Mouse (Mus musculus): Measurements from ENCODE around the gene Alg14.

Alg14 gene

DNA sequence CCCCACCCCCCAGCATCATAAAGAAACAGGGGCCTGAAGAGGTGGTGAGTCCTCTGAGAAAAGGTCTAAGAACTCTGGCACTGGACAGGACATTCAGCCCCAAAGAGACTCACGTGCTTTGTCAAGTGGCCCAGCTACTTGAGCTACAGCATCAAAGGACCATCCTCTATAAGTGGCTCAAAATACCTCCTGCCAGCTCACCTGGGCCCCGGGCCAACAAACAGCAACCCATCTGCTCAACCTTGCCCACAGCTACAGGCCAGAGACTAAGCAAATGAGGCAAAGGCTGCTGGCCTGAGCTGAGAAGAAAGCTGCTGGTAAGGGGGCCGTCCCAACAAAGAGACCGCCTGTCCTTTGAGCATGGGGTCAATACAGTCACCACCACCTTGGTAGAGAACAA is 14.0 kb upstream of the Alg14 start:
- no peak for DNase-seq (ENCODE audit: low spot score)

GRCm38 (mm10) chr3:121279679-121280078 is 11.9 kb upstream of the Alg14 start:
- DNase-seq (ENCODE audit: low spot score), result no peak

DNA sequence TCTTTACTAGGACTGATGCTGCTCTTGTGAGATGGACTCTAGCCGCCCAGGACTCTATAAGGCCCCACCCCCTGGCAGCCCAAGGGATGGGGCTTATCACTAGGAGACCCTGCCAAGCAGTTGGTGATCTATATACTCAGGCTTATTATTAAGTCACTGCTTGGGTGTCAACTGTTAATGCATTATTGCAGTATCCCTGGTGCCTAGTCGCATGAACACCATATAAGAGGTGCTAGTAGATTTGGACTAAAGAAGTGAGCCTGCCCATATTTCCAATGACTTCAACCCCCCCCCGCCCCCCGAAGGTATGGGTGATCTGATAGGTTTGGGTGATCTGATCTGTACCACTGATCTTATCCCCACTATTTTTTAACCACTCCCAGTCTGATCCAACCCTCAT is 8.6 kb upstream of the Alg14 start, which contains the start of gene Tmem56:
TSS of gene Tmem56 (minus strand) at position 101 of the 400 bp plus-strand sequence.
- no peak for DNase-seq (ENCODE audit: low spot score)

- DNase-seq (ENCODE audit: low spot score), result no peak
Measured at GRCm38 (mm10) chr3:121285219-121285618, 6.4 kb upstream of the Alg14 start.

DNA sequence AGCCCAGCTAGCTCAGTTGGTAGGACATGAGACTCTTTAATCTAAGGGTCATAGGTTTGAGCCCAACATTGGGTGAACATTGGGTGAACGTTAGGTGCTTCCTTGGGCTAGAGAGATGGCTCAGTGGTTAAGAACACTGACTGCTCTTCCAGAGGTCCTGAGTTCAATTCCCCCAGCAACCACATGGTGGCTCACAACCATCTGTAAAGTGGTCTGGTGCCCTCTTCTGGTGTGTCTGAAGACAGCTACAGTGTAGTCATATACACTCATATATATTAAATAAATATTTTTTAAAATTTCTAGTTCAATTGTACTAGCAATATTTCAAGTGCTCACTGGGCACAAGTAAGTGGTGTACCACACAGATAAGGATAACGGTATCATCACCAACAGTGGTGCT is 4.4 kb upstream of the Alg14 start:
- DNase-seq (ENCODE audit: low spot score), result no peak

DNA sequence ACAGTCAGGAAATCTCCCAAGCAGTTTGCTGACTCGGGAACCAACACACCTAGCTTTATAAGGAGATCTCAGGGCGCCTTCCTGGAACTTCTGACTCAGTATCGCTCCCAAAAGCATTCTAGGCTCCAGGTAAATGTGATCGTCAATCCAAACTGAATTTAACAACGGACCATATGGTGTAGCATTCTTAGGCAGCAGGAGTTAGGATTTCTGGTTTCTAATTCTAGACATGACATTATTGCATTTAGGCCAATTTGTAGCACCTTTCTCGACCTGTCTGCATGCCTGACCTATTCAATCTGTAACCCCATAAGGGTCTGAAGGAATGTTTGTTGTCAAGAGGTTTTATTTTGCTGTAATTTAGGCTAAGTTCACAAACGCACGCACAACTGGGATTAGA is 892 bp upstream of the Alg14 start:
- DNase-seq (ENCODE audit: low spot score), result no peak

DNA sequence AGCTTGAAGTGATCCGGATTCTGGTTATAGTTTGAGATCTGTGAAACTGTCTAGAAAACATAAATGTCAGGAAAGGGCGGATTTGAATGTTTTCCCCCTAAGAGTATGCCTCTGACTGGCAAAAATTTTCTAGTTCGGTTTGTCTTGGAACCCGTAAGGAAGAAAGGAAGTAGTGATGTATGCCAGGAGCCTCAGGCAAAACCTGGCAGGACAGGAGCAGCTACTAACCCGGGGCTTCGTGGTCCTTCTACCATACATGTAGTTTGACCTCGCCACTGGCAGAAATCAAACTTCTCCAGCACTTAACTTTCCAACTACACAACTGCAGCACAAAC is 381 bp upstream of the Alg14 start:
- DNase-seq (ENCODE audit: low spot score), result no peak

DNA sequence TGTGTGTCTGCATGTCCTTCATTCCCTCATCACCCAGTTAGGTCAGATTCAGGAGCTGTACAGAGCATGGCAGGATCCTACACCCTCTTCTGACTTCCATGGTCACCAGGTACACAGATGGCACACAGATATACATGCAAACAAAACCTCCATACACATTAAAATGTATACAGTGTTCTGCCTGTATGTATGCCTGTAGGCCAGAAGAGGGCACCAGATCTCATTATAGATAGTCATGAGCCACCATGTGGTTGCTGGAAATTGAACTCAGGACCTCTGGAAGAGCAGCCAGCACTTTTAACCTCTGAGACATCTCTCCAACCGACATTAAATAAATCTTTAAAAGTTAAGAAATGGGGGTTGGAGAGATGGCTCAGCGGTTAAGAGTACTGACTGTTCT is 2.6 kb downstream of the Alg14 start:
- DNase-seq (ENCODE audit: low spot score), result no peak

DNA sequence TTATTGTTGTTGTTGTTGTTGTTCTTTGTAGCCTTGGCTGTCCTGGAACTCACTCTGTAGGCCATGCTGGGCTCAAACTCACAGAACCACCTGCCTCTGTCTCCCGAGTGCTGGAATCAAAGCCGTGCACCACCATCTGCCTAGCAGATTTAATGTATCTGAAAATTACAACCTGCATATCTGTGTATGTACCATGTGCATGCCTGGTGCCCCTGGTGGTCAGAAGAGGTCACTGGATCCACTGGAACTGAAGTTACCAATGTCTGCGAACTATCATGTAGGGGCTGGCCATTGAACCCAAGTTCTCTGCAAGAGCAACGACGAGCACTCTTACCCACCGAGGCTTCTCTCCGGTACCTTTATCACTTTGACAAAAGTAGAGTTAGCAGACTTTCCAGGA is 15.1 kb downstream of the Alg14 start:
- DNase-seq (ENCODE audit: low spot score), result no peak

DNA sequence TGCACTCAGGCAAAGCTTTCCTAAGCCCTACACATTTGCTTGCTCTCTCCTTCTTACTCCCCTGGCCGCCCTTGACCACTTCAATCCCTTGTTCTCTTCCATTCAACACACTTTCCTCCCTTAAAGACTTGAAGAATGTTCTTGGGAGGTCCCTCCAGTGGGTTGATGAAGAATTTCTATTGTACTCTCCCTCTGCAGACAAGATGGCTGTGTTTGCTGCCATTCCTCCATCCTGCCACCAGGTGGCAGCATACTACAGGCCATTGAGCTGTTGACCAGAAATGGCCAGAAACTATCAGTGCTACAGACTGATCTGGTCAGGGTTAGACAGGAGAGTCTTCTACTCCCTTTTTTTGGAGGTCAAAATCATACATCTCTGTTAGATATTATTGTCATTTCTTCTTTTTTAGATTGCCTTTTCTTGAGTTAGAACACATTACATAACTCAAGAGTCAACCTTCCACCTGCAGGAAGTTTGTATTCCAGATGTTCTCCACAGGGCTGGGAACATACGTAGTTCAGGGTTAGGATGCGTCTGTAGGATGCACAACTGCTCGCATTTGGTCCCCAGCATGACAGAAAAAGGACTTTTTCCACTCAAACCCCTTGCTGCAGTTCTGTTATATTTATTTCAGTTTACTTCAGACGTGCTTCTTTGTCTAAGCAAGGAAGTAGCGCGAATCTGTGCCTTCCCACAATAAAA is 16.1 kb downstream of the Alg14 start:
- peak; percentile 58 for DNase-seq (ENCODE audit: low spot score)

DNA sequence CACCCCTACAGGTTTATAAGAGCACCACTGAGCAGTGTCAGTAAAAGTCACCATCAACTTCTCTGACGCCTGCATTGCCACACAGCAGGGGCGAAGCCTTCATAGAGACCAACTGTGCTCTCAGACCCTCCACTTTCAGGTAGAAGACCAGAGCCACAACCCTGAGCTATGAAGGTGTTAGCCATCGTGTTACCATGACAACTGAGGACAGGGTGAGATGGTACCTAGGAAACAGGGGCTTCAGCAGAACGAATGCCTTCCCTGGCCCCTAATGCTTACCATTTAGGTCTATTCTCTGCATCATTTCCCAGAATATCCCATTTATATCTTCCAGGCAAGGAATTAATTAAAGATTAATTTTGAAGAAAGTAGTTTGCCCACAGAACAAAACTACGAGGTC is 17.4 kb downstream of the Alg14 start:
- no peak for DNase-seq (ENCODE audit: low spot score)

GRCm38 (mm10) chr3:121309429-121309828 is 17.9 kb downstream of the Alg14 start:
- DNase-seq (ENCODE audit: low spot score), result no peak

DNA sequence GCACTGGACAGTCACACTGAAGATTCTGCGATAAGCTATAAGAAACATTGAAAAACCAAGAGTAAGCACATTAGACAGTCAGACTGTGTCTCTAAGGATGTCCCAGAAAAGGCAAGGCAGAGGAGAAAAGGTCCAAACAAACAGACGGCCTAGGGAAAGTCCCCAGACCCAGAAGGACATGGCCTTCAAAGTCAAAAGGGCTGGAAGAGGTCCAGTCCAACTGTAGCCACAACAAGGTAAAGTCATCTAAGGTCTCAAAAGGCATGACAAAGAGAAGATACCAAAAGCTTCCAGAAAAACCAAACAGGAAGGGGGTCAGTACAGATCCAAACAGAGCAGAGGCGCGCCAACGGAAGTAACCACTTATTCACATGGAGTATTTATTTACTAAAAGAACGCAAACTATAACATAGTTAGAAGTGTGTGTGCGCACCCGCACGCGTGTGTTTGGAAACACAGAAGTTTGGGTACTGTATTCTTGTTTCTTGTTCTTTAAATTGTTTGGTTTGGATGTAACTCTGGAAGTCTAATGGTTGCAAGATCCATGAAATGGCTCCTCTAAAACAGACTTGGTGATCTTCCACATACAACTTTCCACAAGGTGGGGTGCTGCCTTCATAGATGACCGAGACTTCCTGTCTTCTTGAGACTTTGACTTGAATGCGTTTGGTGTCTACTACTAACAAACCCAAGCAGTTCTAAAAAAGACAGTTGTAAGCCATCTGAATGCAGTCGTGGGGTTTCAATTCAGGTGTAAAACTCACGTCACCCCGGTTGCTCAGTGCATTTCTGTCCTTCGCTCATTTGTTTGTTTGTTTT is 18.5 kb downstream of the Alg14 start:
- DNase-seq (ENCODE audit: low spot score), result peak; percentile 80

DNA sequence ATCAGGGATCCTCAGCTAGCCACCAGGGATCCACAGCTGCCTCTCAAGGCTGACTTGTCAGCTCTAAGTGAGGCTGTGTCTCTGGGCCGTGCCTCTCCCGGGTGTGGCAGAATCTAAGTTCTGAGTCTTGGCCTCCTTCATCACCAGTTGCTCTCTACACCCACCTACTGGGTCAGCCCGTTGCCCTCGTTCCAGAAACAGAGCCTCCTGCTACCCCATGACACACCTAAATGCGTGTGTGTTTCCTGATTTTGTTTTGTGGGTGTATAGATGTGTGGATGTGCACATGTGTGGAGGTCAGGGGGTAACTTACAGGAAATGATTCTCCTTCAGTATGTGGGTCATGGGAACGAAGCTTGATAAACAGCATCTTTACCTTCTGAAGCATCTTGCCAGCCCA is 20.9 kb downstream of the Alg14 start:
- no peak for DNase-seq (ENCODE audit: low spot score)

- DNase-seq (ENCODE audit: low spot score), result no peak
Measured at GRCm38 (mm10) chr3:121312979-121313378, 21.4 kb downstream of the Alg14 start.

GRCm38 (mm10) chr3:121314149-121314548 is 22.6 kb downstream of the Alg14 start:
- no peak for DNase-seq (ENCODE audit: low spot score)

DNA sequence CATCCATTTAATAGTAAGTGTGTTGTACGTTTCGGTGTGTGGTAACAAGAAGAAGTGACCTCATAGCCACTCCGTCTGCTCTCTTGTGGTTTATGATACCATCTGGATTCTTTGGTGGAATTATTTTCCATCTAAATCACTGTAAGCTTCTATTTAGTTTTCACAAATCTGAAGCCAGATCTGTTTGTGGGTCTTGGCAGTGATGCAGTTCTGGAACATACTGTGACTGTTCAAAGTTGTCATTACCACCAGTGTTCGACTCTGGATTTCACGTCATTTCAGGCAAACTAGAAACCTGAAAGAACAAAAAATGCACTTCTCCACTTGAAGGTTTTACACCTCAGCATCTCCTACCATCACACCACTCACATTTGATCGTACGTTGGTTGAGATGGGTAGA is 23.9 kb downstream of the Alg14 start:
- no peak for DNase-seq (ENCODE audit: low spot score)

DNA sequence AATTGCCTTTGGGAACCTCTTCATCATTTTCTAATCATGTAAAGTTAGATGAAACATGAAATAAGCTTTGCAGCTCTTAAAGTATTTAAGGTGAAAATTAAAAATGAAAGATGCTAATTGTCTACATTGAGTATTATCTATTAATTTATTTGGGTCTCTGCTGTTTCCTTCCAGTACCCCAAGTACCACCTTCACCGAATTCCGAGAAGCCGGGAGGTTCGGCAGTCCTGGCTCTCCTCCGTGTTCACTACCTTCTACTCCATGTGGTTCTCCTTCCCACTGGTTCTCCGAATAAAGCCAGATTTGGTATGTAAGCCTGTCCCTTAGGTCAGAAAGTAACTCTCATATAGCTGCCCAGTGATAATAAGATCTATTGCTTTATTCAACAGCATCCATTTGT is 28.3 kb downstream of the Alg14 start:
- no peak for DNase-seq (ENCODE audit: low spot score)

DNA sequence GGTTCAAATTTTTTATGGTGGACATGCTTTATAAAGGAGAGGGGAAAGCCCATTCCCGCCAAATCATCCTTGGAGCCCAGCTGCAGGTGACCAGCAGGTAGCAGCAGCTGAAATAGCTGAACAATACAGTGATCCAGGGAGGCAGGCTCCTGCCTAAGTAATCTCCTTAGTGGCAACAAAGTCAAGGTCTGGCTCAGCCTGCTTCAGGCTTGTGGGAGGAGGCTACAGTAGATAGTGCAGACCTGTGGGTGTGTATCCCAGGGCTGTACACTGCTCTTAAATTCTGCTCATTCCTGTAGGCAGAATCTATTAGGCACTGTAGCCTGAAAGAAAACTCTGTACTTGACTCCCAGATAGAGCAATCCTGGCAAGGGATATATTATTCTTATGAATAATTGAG is 29.3 kb downstream of the Alg14 start:
- peak; percentile 45 for DNase-seq (ENCODE audit: low spot score)

- no peak for DNase-seq (ENCODE audit: low spot score)
Measured at GRCm38 (mm10) chr3:121323371-121323770, 31.8 kb downstream of the Alg14 start.

GRCm38 (mm10) chr3:121327406-121327805 is 35.8 kb downstream of the Alg14 start:
- no peak for DNase-seq (ENCODE audit: low spot score)

DNA sequence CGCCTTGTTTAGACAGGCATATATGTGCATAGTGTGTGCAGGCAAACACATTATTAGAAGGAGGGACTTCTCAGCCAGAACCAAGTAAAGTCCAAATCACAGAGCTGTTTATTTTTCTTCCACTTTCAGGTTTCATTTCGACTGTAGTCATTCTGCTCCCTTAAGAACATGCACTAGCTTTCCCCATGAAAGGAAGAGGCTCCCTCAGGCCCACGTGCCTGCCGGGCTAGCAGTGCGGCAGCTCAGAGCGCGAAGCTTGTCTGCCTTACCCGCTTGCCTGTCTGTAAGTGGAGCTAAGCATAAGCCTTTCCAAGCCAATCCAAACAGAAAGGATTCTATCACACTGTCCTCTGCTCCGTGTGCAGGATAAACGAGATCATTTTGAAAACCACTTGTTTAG is 38.1 kb downstream of the Alg14 start:
- DNase-seq (ENCODE audit: low spot score), result no peak

DNA sequence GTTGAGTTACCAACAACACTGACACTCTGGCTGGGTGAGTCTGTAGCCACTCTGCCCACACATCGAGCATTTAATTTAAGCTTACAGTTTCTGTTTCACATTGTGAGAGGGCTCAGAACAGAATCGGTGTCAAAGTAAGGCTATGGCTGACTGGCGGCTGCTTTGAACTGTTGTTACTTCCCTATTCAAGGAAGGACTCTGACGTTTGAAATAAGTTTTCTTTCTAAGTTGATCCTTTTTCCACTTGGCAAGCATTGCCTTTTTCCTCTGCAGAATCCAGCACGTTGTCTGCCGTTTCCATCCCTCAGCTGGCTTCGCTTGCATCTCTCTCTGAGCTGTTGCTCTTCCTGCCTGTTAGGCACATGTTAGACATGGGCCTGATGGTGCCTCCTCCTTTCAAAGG is 38.7 kb downstream of the Alg14 start:
- no peak for DNase-seq (ENCODE audit: low spot score)

All from ovary, adult 18-20 months (tissue).